Mouse (Mus musculus) limb, embryonic 14.5 days (tissue): ENCODE data around the gene Tll2. TPM values are rescaled to one million over a fixed set of nuclear protein-coding genes. Genes with fewer than 3 reads are reported as not detected.
A peak's percentile ranks its signal among the peaks of the same experiment; 100 is the strongest.

ENCODE experiments used
- ATAC-seq: fragments of 200-750 bp; cut with Nextera tagmentation; 2 replicates; pipeline ENCODE4 v1.8.0; 2017; ENCODE audit warnings: low read depth, moderate number of reproducible peaks, moderate TSS enrichment; ENCODE audit not compliant: low FRiP score
- DNase-seq: peaks from one replicate; pipeline ENCODE4 v3.0.0-alpha.2; 2015; ENCODE audit warnings: low spot score
- H3K27ac ChIP-seq: fragments of 300-500 bp; sonication (generic); replicated peaks from 2 replicates; pipeline ENCODE4 v1.5.1; 2014; ENCODE audit warnings: low read depth, mild to moderate bottlenecking, low read length, moderate library complexity, mixed read lengths
- H3K27me3 ChIP-seq: fragments of 300-500 bp; sonication (generic); 2 replicates; pipeline ENCODE4 v1.6.1; 2014; ENCODE audit warnings: low read length, mixed read lengths; ENCODE audit not compliant: control insufficient read depth, insufficient read depth
- H3K36me3 ChIP-seq: fragments of 300-500 bp; sonication (generic); 2 replicates; pipeline ENCODE4 v1.6.1; 2014; ENCODE audit warnings: mild to moderate bottlenecking, low read length, moderate library complexity, mixed read lengths; ENCODE audit not compliant: control insufficient read depth, insufficient read depth
- H3K4me1 ChIP-seq: fragments of 300-500 bp; sonication (generic); 2 replicates; pipeline ENCODE4 v1.6.1; 2014; ENCODE audit warnings: antibody characterized with exemption, low read length, mixed read lengths; ENCODE audit not compliant: control insufficient read depth, insufficient read depth
- H3K4me2 ChIP-seq: fragments of 300-500 bp; sonication (generic); replicated peaks from 2 replicates; pipeline ENCODE4 v1.6.1; 2014; ENCODE audit warnings: low read depth, mild to moderate bottlenecking, low read length, moderate library complexity; ENCODE audit not compliant: severe bottlenecking
- H3K4me3 ChIP-seq: fragments of 300-500 bp; sonication (generic); replicated peaks from 2 replicates; pipeline ENCODE4 v1.5.1; 2014; ENCODE audit warnings: low read length
- H3K9ac ChIP-seq: fragments of 300-500 bp; sonication (generic); 2 replicates; pipeline ENCODE4 v1.6.1; 2014; ENCODE audit warnings: mild to moderate bottlenecking, low read depth, low read length, moderate library complexity; ENCODE audit not compliant: severe bottlenecking
- H3K9me3 ChIP-seq: fragments of 300-500 bp; sonication (generic); 2 replicates; pipeline ENCODE4 v1.6.1; 2016; ENCODE audit warnings: low read length; ENCODE audit not compliant: control insufficient read depth
- POLR2A ChIP-seq: fragments of 200-500 bp; IDR thresholded peaks from 2 replicates; pipeline ENCODE4 v1.8.0; 2012; ENCODE audit warnings: inconsistent platforms, mild to moderate bottlenecking, moderate library complexity, borderline replicate concordance; ENCODE audit not compliant: insufficient read depth, insufficient read length; ENCODE audit errors: extremely low read depth
- WGBS: fragments of 180-500 bp; shearing (Covaris S2); extraction: QIAGEN DNeasy Blood & Tissue Kit; methylation state at CpG from one replicate; pipeline ENCODE4 v1.1.7; 2014; 5-methylcytosine and 5-hydroxymethylcytosine counted together
- polyA plus RNA-seq, 2 experiments: library from polyadenylated mRNA; depleted of rRNA in 1 of 2; stranded (reverse) in 1 of 2; unstranded in 1 of 2; fragments of >200 nt; fragmentation: Nextera tagmentation in 1 of 2; extraction: Ambion mirVana in 1 of 2; gene quantifications; 2 replicates each; pipeline versions ENCODE4 v1.2.1 to v1.2.3; 2012 to 2014

The Tll2 gene
- polyA plus RNA-seq, 2 experiments, result 1.0 to 1.7 TPM

- WGBS, result 79% methylated on average over 10 of the region's 10 CpGs
- no peak for DNase-seq
- no peaks in the 10 kb centered on the region for H3K36me3 ChIP-seq
- no peak overlapping the region for H3K4me2 ChIP-seq
- no peaks in the 10 kb centered on the region for H3K4me1 ChIP-seq
- H3K27ac ChIP-seq, result no peak overlapping the region
- no peaks in the 10 kb centered on the region for H3K27me3 ChIP-seq
- ATAC-seq, result no peak
- no peak for TF ChIP-seq POLR2A
- H3K9me3 ChIP-seq, result no peaks in the 10 kb centered on the region
- H3K4me3 ChIP-seq, result no peak overlapping the region
- no peak overlapping the region for H3K9ac ChIP-seq
These were observed 42.1 kb downstream of the Tll2 start for GRCm38 (mm10) chr19:41164447-41165095.

DNA sequence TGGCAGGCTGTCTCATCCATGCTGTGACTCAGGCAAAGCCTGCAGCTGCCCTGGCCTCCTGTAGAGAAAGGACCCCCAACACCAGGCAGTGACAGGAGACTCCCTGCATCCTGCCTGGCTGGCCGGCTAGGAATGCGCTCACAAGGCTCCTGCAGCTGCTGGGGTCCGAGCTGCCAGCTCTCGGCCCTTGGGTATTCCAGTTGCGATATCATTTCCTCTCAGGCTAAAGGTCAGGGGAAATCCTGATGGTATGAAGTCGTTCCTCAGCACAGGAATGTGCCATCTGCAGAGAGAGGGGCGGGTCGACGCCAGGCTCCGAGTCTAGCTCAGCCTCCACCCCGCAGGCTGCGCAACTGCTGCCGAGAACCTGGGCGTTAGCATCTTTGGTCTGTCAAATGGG, 46.2 kb downstream of the Tll2 start:
- Histone ChIP-seq H3K4me2 (no peak overlapping the region), H3K36me3 (no peaks in the 10 kb centered on the region), H3K9me3 (no peaks in the 10 kb centered on the region), H3K9ac (no peak overlapping the region), H3K27ac (no peak overlapping the region), H3K27me3 (no peaks in the 10 kb centered on the region), H3K4me3 (no peak overlapping the region), H3K4me1 (no peaks in the 10 kb centered on the region)
- 42% methylated on average over 14 of the region's 14 CpGs for WGBS
- no peak for TF ChIP-seq POLR2A
- DNase-seq, result peak; percentile 63
- ATAC-seq, result peak; percentile 92

DNA sequence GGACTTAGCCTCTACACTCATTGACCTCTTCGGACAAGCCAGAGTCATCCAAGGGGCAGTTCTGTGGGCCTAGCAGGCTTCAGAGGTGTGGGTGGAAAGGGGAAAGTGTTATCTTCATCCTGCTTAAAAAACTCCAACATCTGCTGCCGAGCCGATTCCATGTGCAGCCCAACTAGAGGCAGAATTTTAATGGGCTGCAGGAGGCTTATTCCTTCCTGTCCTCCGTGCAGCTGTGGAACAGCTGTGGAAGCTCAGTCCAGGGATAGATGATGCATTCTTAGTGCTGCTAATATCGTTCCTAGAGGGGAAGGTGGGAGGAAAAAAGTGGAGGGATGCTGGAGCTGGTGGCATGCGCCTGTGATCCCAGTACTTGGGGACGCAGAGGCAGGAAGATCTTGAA, 52.0 kb downstream of the Tll2 start:
- Histone ChIP-seq H3K9me3 (no peaks in the 10 kb centered on the region), H3K36me3 (no peaks in the 10 kb centered on the region), H3K4me2 (no peak overlapping the region), H3K4me1 (peaks cover 10% of the 10 kb centered on the region), H3K4me3 (no peak overlapping the region), H3K27me3 (no peaks in the 10 kb centered on the region), H3K27ac (0 out of 2 replicates have a peak overlapping the region, but pooled peaks have one; percentile 28), H3K9ac (no peak overlapping the region)
- DNase-seq, result peak; percentile 68
- 38% methylated on average over 7 of the region's 7 CpGs for WGBS
- TF ChIP-seq POLR2A, result no peak
- peak; percentile 65; the same call in 1 of the 2 replicates for ATAC-seq

DNA sequence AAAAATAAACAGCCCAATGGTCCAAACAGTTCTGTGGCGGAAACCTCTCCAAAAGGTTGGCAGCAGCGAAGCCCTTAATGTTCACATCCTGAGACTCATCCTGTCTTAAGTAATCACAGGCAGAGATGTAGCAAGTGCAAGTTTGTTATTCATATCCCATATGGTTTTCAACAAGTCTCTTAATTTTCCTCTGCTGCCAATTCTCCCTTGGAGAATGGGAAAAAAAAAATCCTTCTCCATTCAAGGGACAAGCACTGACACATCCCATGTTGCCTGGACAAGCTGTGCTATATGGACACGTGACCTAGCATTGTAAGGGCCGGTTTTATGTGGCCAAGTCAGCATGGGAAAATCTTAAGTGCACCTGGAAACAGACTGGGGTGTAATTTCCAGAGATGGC, 54.2 kb downstream of the Tll2 start:
- Histone ChIP-seq H3K4me3 (no peak overlapping the region), H3K27ac (no peak overlapping the region), H3K4me2 (no peak overlapping the region), H3K36me3 (no peaks in the 10 kb centered on the region), H3K9ac (no peak overlapping the region), H3K4me1 (peaks cover 10% of the 10 kb centered on the region), H3K9me3 (no peaks in the 10 kb centered on the region), H3K27me3 (no peaks in the 10 kb centered on the region)
- DNase-seq (no peak), ATAC-seq (peak; percentile 55; the same call in 1 of the 2 replicates)
- 58% methylated on average over 4 of the region's 4 CpGs for WGBS
- no peak for TF ChIP-seq POLR2A

GRCm38 (mm10) chr19:41152016-41152370, 54.6 kb downstream of the Tll2 start:
- no peak for ATAC-seq
- no peak for TF ChIP-seq POLR2A
- H3K9ac ChIP-seq, result no peak overlapping the region
- H3K9me3 ChIP-seq, result no peaks in the 10 kb centered on the region
- H3K27me3 ChIP-seq, result no peaks in the 10 kb centered on the region
- H3K27ac ChIP-seq, result no peak overlapping the region
- H3K4me1 ChIP-seq, result peaks cover 10% of the 10 kb centered on the region
- H3K4me2 ChIP-seq, result no peak overlapping the region
- no peak for DNase-seq
- no peaks in the 10 kb centered on the region for H3K36me3 ChIP-seq
- no peak overlapping the region for H3K4me3 ChIP-seq
- 89% methylated on average over 3 of the region's 3 CpGs for WGBS

DNA sequence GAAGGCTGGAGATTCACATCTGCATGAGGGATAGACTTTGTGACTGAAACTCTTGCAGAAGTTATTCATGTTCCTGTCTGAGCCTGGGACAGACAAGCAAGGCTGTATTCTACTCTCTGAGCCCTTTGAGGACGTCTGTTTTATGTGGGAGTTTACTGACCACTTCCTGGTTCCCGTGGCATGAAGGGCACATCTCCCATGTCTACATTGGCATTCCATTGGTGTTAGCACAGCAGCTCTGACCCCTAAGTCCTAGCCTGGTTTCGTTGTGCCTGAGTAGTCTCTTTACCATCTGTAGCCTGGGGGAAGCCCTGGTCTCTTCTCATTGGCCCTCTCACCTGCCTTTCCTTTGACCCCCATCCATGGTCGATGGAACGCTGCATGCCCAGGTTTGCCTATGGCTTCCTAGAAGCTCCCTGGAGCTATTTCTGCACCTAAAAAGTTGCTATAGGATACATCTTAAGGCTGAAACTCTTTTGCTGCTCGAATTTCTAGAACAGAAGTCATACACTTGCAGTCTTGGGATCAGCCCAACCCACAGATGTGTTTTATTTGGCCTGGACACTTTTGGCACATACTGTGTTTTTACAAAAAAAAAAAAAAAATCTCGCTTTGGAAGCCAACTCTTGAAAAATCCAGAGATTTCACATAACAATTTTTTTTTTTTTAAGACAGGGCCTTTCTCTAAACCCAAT, 55.2 kb downstream of the Tll2 start:
- no peak overlapping the region for H3K27ac ChIP-seq
- H3K4me3 ChIP-seq, result no peak overlapping the region
- no peak for ATAC-seq
- peaks cover 10% of the 10 kb centered on the region for H3K4me1 ChIP-seq
- H3K27me3 ChIP-seq, result no peaks in the 10 kb centered on the region
- peak; percentile 59 for DNase-seq
- H3K9me3 ChIP-seq, result no peaks in the 10 kb centered on the region
- H3K9ac ChIP-seq, result no peak overlapping the region
- WGBS, result 64% methylated on average over 7 of the region's 7 CpGs
- H3K36me3 ChIP-seq, result no peaks in the 10 kb centered on the region
- TF ChIP-seq POLR2A, result no peak
- no peak overlapping the region for H3K4me2 ChIP-seq
